18 mouse cellular contexts compared by ENCODE assay signal in genomic region chr11:83854091-83854490, GRCm38 (mm10). TPM values are rescaled to one million over a fixed set of nuclear protein-coding genes. Genes with fewer than 3 reads are reported as not detected.
DNase-seq lines count a peak whose midpoint lies in the region; ATAC-seq lines count a peak whose summit lies in the region.
"Had no signal": no experiment of that assay in that cellular context is flagged by ENCODE, and none has a peak within 500 bp of the region (broad histone marks: within the 10 kb centered on the region; RNA-seq: fewer than 3 reads in every experiment).

No protein-coding gene starts in this region.

- peaks cover 34% of the 10 kb centered on the region for H3K4me1 ChIP-seq in kidney, embryonic 15.5 days
- peaks cover 14% of the 10 kb centered on the region; the same call in 1 of the 2 replicates for H3K4me1 ChIP-seq in midbrain, embryonic 11.5 days (ENCODE audit: control insufficient read depth, insufficient read depth, low read length)
- peaks cover 26% of the 10 kb centered on the region for H3K4me1 ChIP-seq in midbrain, embryonic 13.5 days (replicated peaks)
- no peaks in the 10 kb centered on the region for H3K4me1 ChIP-seq in stomach, embryonic 16.5 days (ENCODE audit: control insufficient read depth, insufficient read depth, low read length)

- ATAC-seq in kidney, embryonic 15.5 days (replicated peaks; ENCODE audit: low FRiP score), result no peak
- no peak for ATAC-seq in midbrain, embryonic 11.5 days (ENCODE audit: low FRiP score)
- ATAC-seq in midbrain, embryonic 13.5 days, result no peak
- no peak for ATAC-seq in stomach, embryonic 16.5 days (ENCODE audit: insufficient read depth, low FRiP score)
- ATAC-seq: activated CD4-positive, CD25-positive, alpha-beta regulatory T cell, adult 4 months had no signal

- peaks cover 89% of the 10 kb centered on the region for H3K27me3 ChIP-seq in kidney, embryonic 15.5 days
- peaks cover 86% of the 10 kb centered on the region for H3K27me3 ChIP-seq in midbrain, embryonic 11.5 days (ENCODE audit: control insufficient read depth, insufficient read depth, low read length)
- peaks cover 95% of the 10 kb centered on the region for H3K27me3 ChIP-seq in midbrain, embryonic 13.5 days
- H3K27me3 ChIP-seq in stomach, embryonic 16.5 days (ENCODE audit: control insufficient read depth, insufficient read depth, low read length), result peaks cover 30% of the 10 kb centered on the region

- H3K4me2 ChIP-seq in kidney, embryonic 15.5 days, result peak overlapping the region; percentile 51
- H3K4me2 ChIP-seq in midbrain, embryonic 11.5 days, result no peak overlapping the region
- no peak overlapping the region for H3K4me2 ChIP-seq in midbrain, embryonic 13.5 days (replicated peaks)
- H3K4me2 ChIP-seq in stomach, embryonic 16.5 days (ENCODE audit: low read depth, low read length), result peak overlapping the region; percentile 53
- H3K4me2 ChIP-seq: embryonic facial prominence, embryonic 12.5 days had no signal

- H3K9ac ChIP-seq in kidney, embryonic 15.5 days, result 0 out of 2 replicates have a peak overlapping the region, but pooled peaks have one; percentile 60
- no peak overlapping the region for H3K9ac ChIP-seq in midbrain, embryonic 11.5 days (ENCODE audit: low read length)
- no peak overlapping the region for H3K9ac ChIP-seq in midbrain, embryonic 13.5 days (replicated peaks)
- no peak overlapping the region for H3K9ac ChIP-seq in stomach, embryonic 16.5 days (ENCODE audit: low read length)
- H3K9ac ChIP-seq: embryonic facial prominence, embryonic 12.5 days; liver, embryonic 14.5 days had no signal

- no peaks in the 10 kb centered on the region for H3K9me3 ChIP-seq in kidney, embryonic 15.5 days (replicated peaks)
- no peaks in the 10 kb centered on the region for H3K9me3 ChIP-seq in midbrain, embryonic 11.5 days (ENCODE audit: control insufficient read depth, low read length)
- H3K9me3 ChIP-seq in midbrain, embryonic 13.5 days, result no peaks in the 10 kb centered on the region
- no peaks in the 10 kb centered on the region for H3K9me3 ChIP-seq in stomach, embryonic 16.5 days (replicated peaks; ENCODE audit: control insufficient read depth, low read length)
- H3K9me3 ChIP-seq: embryonic facial prominence, embryonic 12.5 days; megakaryocyte, embryonic 14.5 days had no signal

- intact Hi-C loops in left cerebral cortex, postnatal 14 days (cut with DNase I), result loop anchor here (5.0 kb wide), 1 partner anchor 668 kb away; no protein-coding TSS in a partner anchor

- WGBS in kidney, embryonic 15.5 days, result 4% methylated on average over 10 of the region's 10 CpGs
- WGBS in midbrain, embryonic 11.5 days, result 7% methylated on average over 10 of the region's 10 CpGs
- 7% methylated on average over 10 of the region's 10 CpGs for WGBS in midbrain, embryonic 13.5 days
- WGBS in stomach, embryonic 16.5 days, result 10% methylated on average over 10 of the region's 10 CpGs

- H3K27ac ChIP-seq in kidney, embryonic 15.5 days, result peak overlapping the region; percentile 93
- no peak overlapping the region for H3K27ac ChIP-seq in midbrain, embryonic 11.5 days (ENCODE audit: low read depth, low read length)
- no peak overlapping the region for H3K27ac ChIP-seq in midbrain, embryonic 13.5 days
- no peak overlapping the region for H3K27ac ChIP-seq in stomach, embryonic 16.5 days (ENCODE audit: low read length)
- H3K27ac ChIP-seq: embryonic facial prominence, embryonic 12.5 days; liver, embryonic 14.5 days had no signal

- DNase-seq in embryo, embryonic 11 days, result peak; percentile 34
- DNase-seq in embryo, embryonic 10 days (ENCODE audit: low spot score), result no peak
- DNase-seq in kidney, postnatal 14 days, result no peak
- DNase-seq in midbrain, embryonic 11.5 days (ENCODE audit: low spot score, missing footprints), result peak; percentile 90
- DNase-seq in left cerebral cortex, postnatal 14 days (ENCODE audit: low spot score in 2 of 2), result no peak
- DNase-seq: adrenal gland, postnatal 25 days; cerebellum, adult 9-10 months; gastrocnemius, postnatal 36 days; heart, postnatal 4 days; kidney, adult 8-10 months; layer of hippocampus, adult 9-11 months had no signal

- peaks cover 7% of the 10 kb centered on the region; the same call in 1 of the 2 replicates for H3K36me3 ChIP-seq in kidney, embryonic 15.5 days
- H3K36me3 ChIP-seq in midbrain, embryonic 11.5 days (ENCODE audit: control insufficient read depth, insufficient read depth, low read length), result no peaks in the 10 kb centered on the region
- H3K36me3 ChIP-seq in midbrain, embryonic 13.5 days, result no peaks in the 10 kb centered on the region
- no peaks in the 10 kb centered on the region for H3K36me3 ChIP-seq in stomach, embryonic 16.5 days (ENCODE audit: control insufficient read depth, insufficient read depth, low read length)
- H3K36me3 ChIP-seq: embryonic facial prominence, embryonic 12.5 days had no signal

- peak overlapping the region; percentile 58 for H3K4me3 ChIP-seq in kidney, embryonic 15.5 days (replicated peaks)
- H3K4me3 ChIP-seq in midbrain, embryonic 11.5 days (ENCODE audit: low read depth, low read length), result no peak overlapping the region
- H3K4me3 ChIP-seq in midbrain, embryonic 13.5 days (replicated peaks), result no peak overlapping the region
- peak overlapping the region; percentile 43 for H3K4me3 ChIP-seq in stomach, embryonic 16.5 days (replicated peaks; ENCODE audit: low read length)
- H3K4me3 ChIP-seq: embryonic facial prominence, embryonic 12.5 days; megakaryocyte, embryonic 14.5 days had no signal

RNA-seq across cellular contexts. Expression of gene Hnf1b, which starts 4.2 kb away (rescaled TPM):
- 78.5 and 83.3 TPM in 2 replicates for polyA plus RNA-seq in kidney, embryonic 15.5 days (2015; fragmentation: Nextera tagmentation; extraction: Ambion mirVana)
- polyA plus RNA-seq in midbrain, embryonic 11.5 days (2014; fragmentation: Nextera tagmentation; extraction: Ambion mirVana), result not detected in 2 replicates
- polyA plus RNA-seq in midbrain, embryonic 13.5 days (2015; fragmentation: Nextera tagmentation; extraction: Ambion mirVana), result 0.10 TPM in 1 of 2 replicates, not detected in the other
- polyA plus RNA-seq in stomach, embryonic 16.5 days (2015; fragmentation: Nextera tagmentation; extraction: Ambion mirVana), result 5.6 and 6.9 TPM in 2 replicates
- under 1 TPM in 1 of 2 experiments, not detected in 1; 0.22 TPM for total RNA-seq in left cerebral cortex, postnatal 14 days (2021)
- total RNA-seq: gastrocnemius, postnatal 36 days; heart, postnatal 4 days had no signal
- polyA plus RNA-seq: activated CD4-positive, CD25-positive, alpha-beta regulatory T cell, adult 4 months; embryonic facial prominence, embryonic 12.5 days had no signal

Comparison
In these comparisons a context has a peak if more than half of its experiments do, and no peak if none do; other contexts are left out.
1. DNase-seq: peak in embryo, embryonic 11 days (single experiment) and midbrain, embryonic 11.5 days (single experiment); none in embryo, embryonic 10 days (single experiment), kidney, postnatal 14 days (single experiment) and left cerebral cortex, postnatal 14 days (0 of 2).
2. H3K4me2 ChIP-seq: peak in kidney, embryonic 15.5 days (single experiment) and stomach, embryonic 16.5 days (single experiment); none in midbrain, embryonic 11.5 days (single experiment) and midbrain, embryonic 13.5 days (single experiment).
3. H3K4me3 ChIP-seq: peak in kidney, embryonic 15.5 days (single experiment) and stomach, embryonic 16.5 days (single experiment); none in midbrain, embryonic 11.5 days (single experiment) and midbrain, embryonic 13.5 days (single experiment).
4. RNA of gene Hnf1b, which starts 4.2 kb away (polyA plus RNA-seq): 78.5 to 83.3 TPM in kidney, embryonic 15.5 days; 5.6 to 6.9 TPM in stomach, embryonic 16.5 days, 0.10 TPM in midbrain, embryonic 13.5 days and not detected in midbrain, embryonic 11.5 days; every median in the first group is over 10 times any median in the second.